Mouse (Mus musculus): Measurements from ENCODE around the gene Synj2. TPM values are rescaled to one million over a fixed set of nuclear protein-coding genes. Genes with fewer than 3 reads are reported as not detected.
A peak's percentile ranks its signal among the peaks of the same experiment; 100 is the strongest.

The Synj2 gene
- 2.4 and 2.6 TPM in 2 replicates for polyA plus RNA-seq (2015; fragmentation: Nextera tagmentation; extraction: Ambion mirVana)

DNA sequence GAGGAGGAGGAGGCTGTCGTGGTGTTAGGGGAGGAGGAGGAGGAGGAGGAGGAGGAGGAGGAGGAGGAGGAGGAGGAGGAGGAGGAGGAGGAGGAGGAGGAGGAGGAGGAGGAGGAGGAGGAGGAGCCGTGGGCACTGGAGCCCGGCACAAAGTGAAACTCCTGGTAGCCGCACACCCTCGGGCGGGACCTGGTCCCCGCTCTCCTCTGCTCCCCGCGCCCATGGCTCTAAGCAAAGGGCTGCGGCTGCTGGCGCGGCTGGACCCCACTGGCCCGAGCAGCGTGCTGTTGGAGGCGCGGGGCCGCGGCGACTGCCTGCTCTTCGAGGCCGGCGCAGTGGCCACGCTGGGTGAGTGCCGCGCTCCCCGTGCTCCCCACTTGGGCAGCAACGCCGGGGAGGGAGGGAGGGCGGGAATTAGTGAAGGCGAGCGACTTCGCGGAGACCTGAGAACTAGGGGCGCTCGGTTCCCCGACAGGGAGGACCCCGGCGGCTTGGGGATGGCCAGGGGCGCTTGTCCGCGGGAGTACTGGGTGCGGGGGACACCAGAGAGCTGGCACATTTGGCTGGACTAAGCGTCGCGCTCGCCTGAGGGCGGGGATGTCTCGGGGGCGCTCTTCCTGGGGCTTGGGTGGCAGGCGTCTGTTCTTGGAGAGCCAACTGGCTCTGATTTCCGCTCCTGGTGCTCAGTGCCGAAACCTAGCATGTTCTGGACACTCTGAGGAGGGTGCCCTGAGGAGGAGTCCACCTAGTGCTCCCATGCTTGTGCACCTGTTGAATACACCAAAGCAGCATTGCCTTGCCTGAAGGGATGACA lies at the start of gene Synj2:
TSS of gene Synj2 (plus strand) at position 51 of the 814 bp plus-strand sequence.
- Histone ChIP-seq H3K36me3 (replicated peaks) (no peaks in the 10 kb centered on the region), H3K27me3 (peaks cover 37% of the 10 kb centered on the region), H3K4me2 (peak within 1 kb of the TSS; percentile 72), H3K4me1 (replicated peaks) (peaks cover 10% of the 10 kb centered on the region; the same call in 1 of the 2 replicates), H3K4me3 (replicated peaks) (peak within 1 kb of the TSS; percentile 68), H3K9ac (peak within 1 kb of the TSS; percentile 52; the same call in 1 of the 2 replicates), H3K27ac (replicated peaks) (peak within 1 kb of the TSS; percentile 48; the same call in 1 of the 2 replicates), H3K9me3 (replicated peaks) (no peaks in the 10 kb centered on the region)
- WGBS (ENCODE audit: insufficient replicate concordance), result 2% methylated on average over 51 of the region's 52 CpGs
- ATAC-seq (ENCODE audit: insufficient read depth), result peak; percentile 71

DNA sequence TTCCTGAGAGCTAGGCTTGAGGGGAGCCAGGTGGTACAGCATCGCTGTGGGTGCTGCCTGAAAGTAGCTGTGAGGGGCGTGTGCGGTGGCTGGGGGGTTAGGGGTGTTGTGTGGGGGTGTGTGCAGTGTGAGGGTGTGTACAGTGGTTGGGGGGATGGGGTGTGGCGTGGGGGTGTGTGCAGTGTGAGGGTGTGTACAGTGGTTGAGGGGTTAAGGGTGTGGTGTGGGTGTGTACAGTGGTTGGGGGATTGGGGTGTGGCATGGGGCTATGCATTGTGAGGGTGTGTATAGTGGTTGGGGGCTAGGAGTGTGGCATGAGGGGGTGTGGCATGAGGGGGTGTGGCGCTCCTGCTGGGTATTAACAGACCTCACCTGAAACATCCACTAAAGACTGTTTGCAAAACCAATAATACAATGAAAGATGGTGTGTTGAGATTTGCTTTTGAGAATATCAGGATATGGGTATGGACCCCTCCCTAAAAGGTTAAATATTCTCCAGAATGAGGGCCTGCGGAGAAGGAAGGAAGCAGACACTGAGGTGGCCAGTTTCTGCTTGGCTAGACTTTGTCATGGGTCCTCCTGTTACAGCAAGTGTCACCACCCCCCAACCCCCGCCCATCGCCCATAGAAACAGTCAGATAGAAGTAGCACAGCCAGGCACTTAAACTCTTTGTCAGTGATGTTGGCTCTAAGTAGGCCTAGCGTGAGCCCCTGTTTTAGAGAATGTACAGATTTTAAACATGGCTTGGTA lies 49.0 kb upstream of the Synj2 start:
- 61% methylated on average over 9 of the region's 9 CpGs for WGBS (ENCODE audit: insufficient replicate concordance)
- peak overlapping the region; percentile 11; the same call in 1 of the 2 replicates for H3K4me2 ChIP-seq
- no peak overlapping the region for H3K4me3 ChIP-seq (replicated peaks)
- no peaks in the 10 kb centered on the region for H3K36me3 ChIP-seq (replicated peaks)
- H3K9ac ChIP-seq, result no peak overlapping the region
- H3K9me3 ChIP-seq (replicated peaks), result no peaks in the 10 kb centered on the region
- peaks cover 45% of the 10 kb centered on the region for H3K4me1 ChIP-seq (replicated peaks)
- peak; percentile 20; the same call in 1 of the 2 replicates for ATAC-seq (ENCODE audit: insufficient read depth)
- peak overlapping the region; percentile 71 for H3K27ac ChIP-seq (replicated peaks)
- H3K27me3 ChIP-seq, result no peaks in the 10 kb centered on the region

DNA sequence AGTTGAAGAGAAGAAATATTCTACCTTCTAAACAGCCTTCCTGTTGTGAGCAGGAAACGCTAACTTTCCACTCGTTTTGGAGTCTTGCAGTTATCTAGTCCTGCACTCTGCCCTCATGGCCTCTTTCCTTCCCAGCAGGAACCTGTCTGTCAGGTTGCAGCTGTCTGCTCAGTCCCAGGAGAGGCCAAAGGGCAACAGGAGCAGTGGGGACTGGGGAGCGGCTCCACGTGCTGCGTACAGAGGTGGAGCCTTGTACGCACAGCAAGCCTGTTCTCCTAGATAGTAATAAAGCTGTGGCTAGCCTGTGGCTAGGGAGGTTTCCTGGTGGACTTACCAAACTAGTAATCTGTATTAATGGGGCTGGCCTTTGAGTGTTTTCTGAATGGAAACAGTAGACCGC lies 48.0 kb upstream of the Synj2 start:
- H3K4me1 ChIP-seq (replicated peaks), result peaks cover 40% of the 10 kb centered on the region
- no peak overlapping the region for H3K4me3 ChIP-seq (replicated peaks)
- H3K9me3 ChIP-seq (replicated peaks), result no peaks in the 10 kb centered on the region
- H3K4me2 ChIP-seq, result peak overlapping the region; percentile 11; the same call in 1 of the 2 replicates
- no peaks in the 10 kb centered on the region for H3K27me3 ChIP-seq
- H3K27ac ChIP-seq (replicated peaks), result peak overlapping the region; percentile 71
- no peak overlapping the region for H3K9ac ChIP-seq
- ATAC-seq (ENCODE audit: insufficient read depth), result peak; percentile 88
- 5% methylated on average over 7 of the region's 7 CpGs for WGBS (ENCODE audit: insufficient replicate concordance)
- H3K36me3 ChIP-seq (replicated peaks), result no peaks in the 10 kb centered on the region

DNA sequence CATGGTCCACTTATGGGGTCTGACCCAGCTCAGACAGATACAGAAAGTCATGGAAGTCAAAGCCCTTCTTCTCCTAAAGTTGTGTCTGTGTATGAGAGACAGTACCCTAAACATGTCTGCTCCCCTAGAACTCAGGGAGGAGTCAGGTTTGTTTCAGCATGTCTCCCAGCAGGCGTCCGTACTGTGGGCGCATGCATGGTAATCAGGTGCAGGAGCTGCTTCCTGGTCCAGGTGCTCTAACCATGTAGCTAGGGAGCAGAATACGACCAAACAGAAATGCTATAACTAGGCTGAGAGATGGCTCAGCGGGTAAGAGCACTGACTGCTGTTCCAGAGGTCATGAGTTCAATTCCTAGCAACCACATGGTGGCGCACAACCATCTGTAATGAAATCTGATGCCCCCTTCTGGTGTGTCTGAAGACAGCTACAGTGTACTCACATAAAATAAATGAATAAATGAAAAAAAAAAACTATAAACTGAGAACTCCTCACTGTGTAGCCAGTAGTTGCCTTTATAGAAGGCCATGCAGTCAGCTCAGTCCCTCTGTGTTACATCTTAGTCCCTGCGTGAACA lies 47.4 kb upstream of the Synj2 start:
- H3K9me3 ChIP-seq (replicated peaks), result no peaks in the 10 kb centered on the region
- H3K36me3 ChIP-seq (replicated peaks), result no peaks in the 10 kb centered on the region
- peak; percentile 6; the same call in 1 of the 2 replicates for ATAC-seq (ENCODE audit: insufficient read depth)
- no peaks in the 10 kb centered on the region for H3K27me3 ChIP-seq
- H3K4me3 ChIP-seq (replicated peaks), result no peak overlapping the region
- H3K4me2 ChIP-seq, result no peak overlapping the region
- peaks cover 40% of the 10 kb centered on the region for H3K4me1 ChIP-seq (replicated peaks)
- 45% methylated on average over 7 of the region's 7 CpGs for WGBS (ENCODE audit: insufficient replicate concordance)
- H3K27ac ChIP-seq (replicated peaks), result peak overlapping the region; percentile 71
- H3K9ac ChIP-seq, result no peak overlapping the region

- H3K9me3 ChIP-seq (replicated peaks), result no peaks in the 10 kb centered on the region
- no peak overlapping the region for H3K9ac ChIP-seq
- H3K4me2 ChIP-seq, result no peak overlapping the region
- no peak for ATAC-seq (ENCODE audit: insufficient read depth)
- peaks cover 14% of the 10 kb centered on the region; the same call in 1 of the 2 replicates for H3K36me3 ChIP-seq (replicated peaks)
- no peak overlapping the region for H3K4me3 ChIP-seq (replicated peaks)
- peaks cover 30% of the 10 kb centered on the region for H3K4me1 ChIP-seq (replicated peaks)
- WGBS (ENCODE audit: insufficient replicate concordance), result 63% methylated on average over 4 of the region's 4 CpGs
- H3K27ac ChIP-seq (replicated peaks), result no peak overlapping the region
- no peaks in the 10 kb centered on the region for H3K27me3 ChIP-seq
These were observed 45.0 kb upstream of the Synj2 start for GRCm38 (mm10) chr17:5896066-5896465.

DNA sequence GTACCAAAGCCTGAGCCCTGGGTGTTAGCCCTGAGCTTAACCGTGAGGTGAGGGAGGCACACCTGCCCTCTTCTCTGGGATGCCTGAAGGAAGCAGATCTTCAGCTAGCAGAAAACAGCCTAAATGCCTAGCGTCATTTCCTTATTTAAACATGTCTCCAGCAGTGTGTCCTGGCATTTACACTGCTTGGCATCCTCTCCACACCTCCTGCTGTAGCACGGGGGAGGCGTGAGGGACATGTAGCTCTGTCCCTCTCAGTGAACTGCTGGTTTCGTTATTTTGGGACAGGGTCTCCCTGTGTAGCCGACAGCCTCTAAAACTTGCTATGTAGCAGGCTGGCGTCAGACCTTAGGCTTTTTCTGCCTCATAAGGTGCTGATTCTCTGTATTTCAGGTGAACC lies 44.5 kb upstream of the Synj2 start:
- no peak for ATAC-seq (ENCODE audit: insufficient read depth)
- Histone ChIP-seq H3K9me3 (replicated peaks) (no peaks in the 10 kb centered on the region), H3K4me2 (no peak overlapping the region), H3K4me3 (replicated peaks) (no peak overlapping the region), H3K27ac (replicated peaks) (no peak overlapping the region), H3K9ac (no peak overlapping the region), H3K36me3 (replicated peaks) (peaks cover 16% of the 10 kb centered on the region; the same call in 1 of the 2 replicates), H3K27me3 (no peaks in the 10 kb centered on the region), H3K4me1 (replicated peaks) (peaks cover 27% of the 10 kb centered on the region)
- 80% methylated on average over 7 of the region's 7 CpGs for WGBS (ENCODE audit: insufficient replicate concordance)

DNA sequence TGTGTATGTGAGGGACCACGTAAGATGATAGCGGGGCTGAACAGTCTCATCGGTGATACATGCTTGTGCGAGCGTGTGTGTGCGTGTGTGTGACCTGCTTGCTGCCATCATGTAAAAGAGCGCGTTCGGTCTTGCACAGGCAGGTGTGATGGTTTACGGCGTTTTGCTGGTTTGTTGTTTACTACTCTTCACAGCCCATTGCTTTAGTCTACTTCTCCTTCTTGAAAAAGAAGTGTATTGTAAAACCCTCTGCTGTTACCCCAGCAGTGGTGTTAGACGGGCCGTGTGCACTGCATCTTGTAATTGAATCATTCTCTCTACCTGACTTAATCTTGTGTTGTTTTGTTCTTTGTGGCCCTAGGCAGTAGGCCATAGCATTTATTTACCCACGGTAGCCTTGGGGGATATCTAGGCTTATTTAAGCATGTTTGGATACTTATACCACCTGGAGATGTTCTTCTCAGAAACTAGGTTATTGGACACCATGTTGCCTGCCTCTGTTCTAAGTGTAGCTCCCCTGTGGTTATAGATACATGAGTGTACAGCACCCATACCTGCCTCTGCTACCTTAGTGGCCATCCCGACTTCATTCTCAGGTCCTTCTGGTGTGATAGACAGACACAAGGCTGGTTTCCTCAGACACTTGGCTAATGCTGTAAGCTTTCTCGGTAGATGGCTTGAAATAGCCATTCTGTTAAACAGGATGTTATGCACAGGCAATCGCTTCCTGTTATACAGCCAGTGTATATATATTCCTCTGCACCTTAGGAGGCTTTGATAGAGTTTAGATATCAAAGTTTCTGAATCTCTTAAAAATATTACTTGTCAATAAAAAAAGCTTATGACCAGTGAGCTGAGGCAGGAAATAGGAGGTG lies 43.5 kb upstream of the Synj2 start:
- Histone ChIP-seq H3K27ac (replicated peaks) (no peak overlapping the region), H3K9me3 (replicated peaks) (no peaks in the 10 kb centered on the region), H3K4me3 (replicated peaks) (no peak overlapping the region)

DNA sequence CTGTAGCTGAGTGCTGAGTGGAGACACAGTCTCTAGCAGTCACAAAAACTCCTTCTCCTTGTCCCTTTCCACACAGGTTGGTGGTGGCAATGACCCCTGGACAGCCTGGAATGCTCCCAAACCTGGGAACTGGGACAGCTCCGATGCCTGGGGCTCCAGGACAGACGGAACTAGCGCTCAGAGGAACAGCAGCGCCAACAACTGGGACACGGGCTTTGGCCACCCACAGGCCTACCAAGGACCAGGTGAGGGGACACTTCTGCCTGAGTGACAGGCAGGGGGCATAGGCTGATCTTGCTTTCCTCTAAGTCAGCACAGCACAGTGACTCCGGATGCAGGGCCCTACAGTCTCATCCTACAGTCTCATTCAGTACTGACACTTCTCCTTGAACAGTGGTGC lies 41.8 kb upstream of the Synj2 start:
- 83% methylated on average over 6 of the region's 6 CpGs for WGBS (ENCODE audit: insufficient replicate concordance)

More for the DNA sequence above, 43.5 kb upstream of the Synj2 start:
- Histone ChIP-seq H3K27me3 (no peaks in the 10 kb centered on the region), H3K36me3 (replicated peaks) (peaks cover 25% of the 10 kb centered on the region), H3K9ac (no peak overlapping the region), H3K4me1 (replicated peaks) (peaks cover 18% of the 10 kb centered on the region), H3K4me2 (no peak overlapping the region)
- 77% methylated on average over 17 of the region's 17 CpGs for WGBS (ENCODE audit: insufficient replicate concordance)
- no peak for ATAC-seq (ENCODE audit: insufficient read depth)

DNA sequence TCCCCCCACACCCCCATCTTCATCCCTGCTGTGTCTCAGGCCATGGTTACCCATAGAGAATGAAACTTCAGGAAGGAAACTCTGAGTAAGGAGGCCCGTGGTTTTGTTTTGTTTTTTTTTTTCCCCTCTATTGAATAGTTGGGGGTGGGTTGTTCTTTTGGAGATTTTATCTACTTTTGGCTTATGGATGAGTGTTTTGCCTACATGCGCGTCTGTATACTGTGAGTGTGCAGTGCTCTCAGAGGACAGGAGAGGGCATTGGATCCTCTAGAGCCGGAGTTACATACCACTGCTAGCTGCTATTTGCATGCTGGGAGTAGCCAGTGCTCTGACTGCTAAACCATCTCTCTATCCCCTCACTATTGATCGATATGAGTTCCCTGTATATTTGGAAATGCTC lies 39.7 kb upstream of the Synj2 start:
- 65% methylated on average over 5 of the region's 5 CpGs for WGBS (ENCODE audit: insufficient replicate concordance)
- Histone ChIP-seq H3K9ac (no peak overlapping the region), H3K36me3 (replicated peaks) (peaks cover 36% of the 10 kb centered on the region), H3K9me3 (replicated peaks) (no peaks in the 10 kb centered on the region), H3K4me2 (no peak overlapping the region), H3K4me1 (replicated peaks) (peaks cover 4% of the 10 kb centered on the region), H3K27ac (replicated peaks) (no peak overlapping the region), H3K27me3 (no peaks in the 10 kb centered on the region), H3K4me3 (replicated peaks) (no peak overlapping the region)
- no peak for ATAC-seq (ENCODE audit: insufficient read depth)

More for the DNA sequence above, 41.8 kb upstream of the Synj2 start:
- Histone ChIP-seq H3K4me2 (no peak overlapping the region), H3K4me3 (replicated peaks) (no peak overlapping the region), H3K9me3 (replicated peaks) (no peaks in the 10 kb centered on the region), H3K9ac (no peak overlapping the region), H3K4me1 (replicated peaks) (peaks cover under 1% of the 10 kb centered on the region; the same call in 1 of the 2 replicates), H3K27ac (replicated peaks) (no peak overlapping the region), H3K36me3 (replicated peaks) (peaks cover 29% of the 10 kb centered on the region), H3K27me3 (no peaks in the 10 kb centered on the region)
- ATAC-seq (ENCODE audit: insufficient read depth), result no peak

GRCm38 (mm10) chr17:5903630-5904301 lies 37.3 kb upstream of the Synj2 start:
- Histone ChIP-seq H3K36me3 (replicated peaks) (peaks cover 45% of the 10 kb centered on the region), H3K27me3 (no peaks in the 10 kb centered on the region), H3K4me2 (no peak overlapping the region), H3K27ac (replicated peaks) (no peak overlapping the region), H3K9ac (no peak overlapping the region), H3K4me1 (replicated peaks) (peaks cover 4% of the 10 kb centered on the region), H3K9me3 (replicated peaks) (no peaks in the 10 kb centered on the region), H3K4me3 (replicated peaks) (no peak overlapping the region)
- no peak for ATAC-seq (ENCODE audit: insufficient read depth)
- WGBS (ENCODE audit: insufficient replicate concordance), result 58% methylated on average over 6 of the region's 6 CpGs
